Mouse (Mus musculus) CH12.LX (cell line): ENCODE results near the gene Ajuba. TPM values are rescaled to one million over a fixed set of nuclear protein-coding genes. Genes with fewer than 3 reads are reported as not detected.

Source experiments
- DNase-seq: peaks from one replicate; pipeline ENCODE4 v3.0.0-alpha.2; 2013; ENCODE audit errors: extremely low read depth
- H3K27ac ChIP-seq: 2 replicates; pipeline ENCODE4 v1.5.1; 2012; ENCODE audit warnings: low read depth, mild to moderate bottlenecking, control low read depth, moderate library complexity; ENCODE audit not compliant: insufficient read depth
- H3K27me3 ChIP-seq: replicated peaks from 2 replicates; pipeline ENCODE3; 2012; ENCODE audit warnings: inconsistent platforms
- H3K36me3 ChIP-seq, 2 experiments: replicated peaks in 1 of 2; 2 replicates each; pipeline versions ENCODE3 to v1.6.1; 2012; ENCODE audit warnings: inconsistent platforms in 1 of 2, low read length in 1 of 2, mild to moderate bottlenecking in 1 of 2, mixed read lengths in 1 of 2, moderate library complexity in 1 of 2; ENCODE audit not compliant: control insufficient read depth in 1 of 2, insufficient read depth in 1 of 2
- H3K4me1 ChIP-seq, 2 experiments: 2 replicates each; pipeline ENCODE4 v1.6.1; 2012; ENCODE audit warnings: inconsistent platforms in 1 of 2, moderate library complexity in 1 of 2; ENCODE audit not compliant: insufficient read depth in 2 of 2, control insufficient read depth in 1 of 2
- H3K4me2 ChIP-seq: 2 replicates; pipeline ENCODE4 v1.6.1; 2012; ENCODE audit warnings: low read depth, mild to moderate bottlenecking, control low read depth; ENCODE audit not compliant: poor library complexity, insufficient read depth, severe bottlenecking
- H3K4me3 ChIP-seq, 3 experiments: fragments of 150-350 bp in 1 of 3; sonication (generic) in 1 of 3; replicated peaks in 1 of 3; 2 replicates each; pipeline versions ENCODE3 to v1.5.1; 2011 to 2012; ENCODE audit warnings: low read depth in 2 of 3, low read length in 2 of 3, mild to moderate bottlenecking in 2 of 3, moderate library complexity in 2 of 3, control low read depth in 1 of 3, improper control_type of control experiment in 1 of 3, inconsistent platforms in 1 of 3, mixed read lengths in 1 of 3; ENCODE audit not compliant: poor library complexity in 1 of 3
- H3K79me2 ChIP-seq: replicated peaks from 2 replicates; pipeline ENCODE4 v1.6.1; 2012; ENCODE audit warnings: mild to moderate bottlenecking, moderate library complexity; ENCODE audit not compliant: control insufficient read depth, poor library complexity, insufficient read depth, severe bottlenecking; ENCODE audit errors: extremely low read depth
- H3K9ac ChIP-seq: 2 replicates; pipeline ENCODE4 v1.6.1; 2012; ENCODE audit warnings: low read depth, mild to moderate bottlenecking, control low read depth, moderate library complexity; ENCODE audit not compliant: insufficient read depth
- H3K9me3 ChIP-seq: replicated peaks from 2 replicates; pipeline ENCODE3; 2012; ENCODE audit warnings: low read length, inconsistent platforms, mixed read lengths
- CHD1 ChIP-seq: IDR thresholded peaks from 2 replicates; pipeline ENCODE4 v1.6.1; 2012; ENCODE audit warnings: low read depth, low read length, improper control_type of control experiment, inconsistent platforms
- E2F4 ChIP-seq: IDR thresholded peaks from 2 replicates; pipeline ENCODE4 v1.6.1; 2011; ENCODE audit warnings: low read depth, low read length, improper control_type of control experiment; ENCODE audit not compliant: insufficient replicate concordance
- ELF1 ChIP-seq: IDR thresholded peaks from 2 replicates; pipeline ENCODE4 v1.6.1; 2014; ENCODE audit warnings: low read depth, mild to moderate bottlenecking, inconsistent platforms, low read length, improper control_type of control experiment
- EP300 ChIP-seq: IDR thresholded peaks from 2 replicates; pipeline ENCODE4 v1.6.1; 2011; ENCODE audit warnings: low read length, improper control_type of control experiment
- GABPA ChIP-seq: IDR thresholded peaks from 2 replicates; pipeline ENCODE4 v1.6.1; 2012; ENCODE audit warnings: low read depth, low read length, improper control_type of control experiment, inconsistent platforms; ENCODE audit not compliant: insufficient replicate concordance
- HCFC1 ChIP-seq: IDR thresholded peaks from 2 replicates; pipeline ENCODE4 v1.6.1; 2012; ENCODE audit warnings: low read depth, mild to moderate bottlenecking, inconsistent platforms, low read length, improper control_type of control experiment
- JUN ChIP-seq: IDR thresholded peaks from 2 replicates; pipeline ENCODE4 v1.6.1; 2011; ENCODE audit warnings: low read depth, mild to moderate bottlenecking, low read length, improper control_type of control experiment, moderate library complexity; ENCODE audit not compliant: insufficient read depth
- JUND ChIP-seq: conservative IDR thresholded peaks from 2 replicates; pipeline ENCODE4 v1.6.1; 2011; ENCODE audit warnings: low read depth, low read length, improper control_type of control experiment
- MAFK ChIP-seq: IDR thresholded peaks from 2 replicates; pipeline ENCODE4 v1.6.1; 2011; ENCODE audit warnings: low read length, improper control_type of control experiment; ENCODE audit not compliant: insufficient replicate concordance
- MAX ChIP-seq: IDR thresholded peaks from 2 replicates; pipeline ENCODE4 v1.6.1; 2011; ENCODE audit warnings: low read length, improper control_type of control experiment
- MAZ ChIP-seq: IDR thresholded peaks from 2 replicates; pipeline ENCODE4 v1.6.1; 2012; ENCODE audit warnings: low read depth, mild to moderate bottlenecking, inconsistent platforms, low read length, improper control_type of control experiment, moderate library complexity
- MEF2A ChIP-seq: IDR thresholded peaks from 2 replicates; pipeline ENCODE4 v1.6.1; 2014; ENCODE audit warnings: low read depth, mild to moderate bottlenecking, inconsistent platforms, low read length, improper control_type of control experiment, borderline replicate concordance
- MYC ChIP-seq: IDR thresholded peaks from 2 replicates; pipeline ENCODE4 v1.6.1; 2011; ENCODE audit warnings: low read depth, mild to moderate bottlenecking, improper control_type of control experiment, low read length
- NELFE ChIP-seq: IDR thresholded peaks from 2 replicates; pipeline ENCODE4 v1.6.1; 2011; ENCODE audit warnings: low read depth, low read length, improper control_type of control experiment
- NRF1 ChIP-seq: IDR thresholded peaks from 2 replicates; pipeline ENCODE4 v1.6.1; 2014; ENCODE audit warnings: low read depth, mild to moderate bottlenecking, inconsistent platforms, low read length, improper control_type of control experiment, moderate library complexity
- POLR2AphosphoS2 ChIP-seq: IDR thresholded peaks from 2 replicates; pipeline ENCODE4 v1.6.1; 2011; ENCODE audit warnings: low read depth, low read length, improper control_type of control experiment
- RAD21 ChIP-seq: IDR thresholded peaks from 2 replicates; pipeline ENCODE4 v1.6.1; 2011; ENCODE audit warnings: low read depth, mild to moderate bottlenecking, low read length, improper control_type of control experiment, moderate library complexity
- RCOR1 ChIP-seq: conservative IDR thresholded peaks from 2 replicates; pipeline ENCODE4 v1.6.1; 2012; ENCODE audit warnings: low read depth, mild to moderate bottlenecking, inconsistent platforms, low read length, improper control_type of control experiment
- TCF12 ChIP-seq: IDR thresholded peaks from 2 replicates; pipeline ENCODE4 v1.6.1; 2014; ENCODE audit warnings: low read depth, mild to moderate bottlenecking, inconsistent platforms, low read length, improper control_type of control experiment
- USF1 ChIP-seq: IDR thresholded peaks from 2 replicates; pipeline ENCODE4 v1.6.1; 2014; ENCODE audit warnings: low read depth, mild to moderate bottlenecking, inconsistent platforms, low read length, improper control_type of control experiment
- USF2 ChIP-seq: conservative IDR thresholded peaks from 2 replicates; pipeline ENCODE4 v1.6.1; 2011; ENCODE audit warnings: low read depth, low read length, improper control_type of control experiment
- ZKSCAN1 ChIP-seq: IDR thresholded peaks from 2 replicates; pipeline ENCODE4 v1.6.1; 2012; ENCODE audit warnings: low read depth, inconsistent platforms, low read length, improper control_type of control experiment, borderline replicate concordance
- ZMIZ1 ChIP-seq: IDR thresholded peaks from 2 replicates; pipeline ENCODE4 v1.6.1; 2012; ENCODE audit warnings: low read depth, mild to moderate bottlenecking, inconsistent platforms, low read length, improper control_type of control experiment
- ZNF384 ChIP-seq: IDR thresholded peaks from 2 replicates; pipeline ENCODE4 v1.6.1; 2012; ENCODE audit warnings: low read depth, low read length, improper control_type of control experiment, inconsistent platforms
- dilution Hi-C: fragments of 300-500 bp; cut with MboI; formaldehyde crosslinking; loops from 2 replicates; pipeline ENCODE4 v1.14.3; 2020; ENCODE audit warnings: low sequenced_read_pairs; ENCODE audit not compliant: extremely low pct_unique_long_range_greater_than_20kb, extremely low pct_ligation_motif_present
- in situ Hi-C: fragments of 300-500 bp; cut with MboI; formaldehyde crosslinking; loops from 3 replicates; pipeline ENCODE4 v1.14.3; 2019; ENCODE audit warnings: low sequenced_read_pairs, low pct_ligation_motif_present, low pct_unique_long_range_greater_than_20kb, mixed read lengths
- polyA plus RNA-seq: library from polyadenylated mRNA; unstranded; fragments of >175 nt; gene quantifications from 2 replicates; pipeline ENCODE4 v1.2.1, GENCODE M21; 2012; ENCODE audit warnings: low read depth; ENCODE audit not compliant: insufficient read length
- total RNA-seq, 2 experiments: library from RNA; depleted of rRNA; stranded (reverse); fragments of 300-350 nt in 1 of 2; fragments of >200 nt in 1 of 2; gene quantifications; 2 replicates each; pipeline ENCODE4 v1.2.3; 2012 to 2014

Gene Ajuba
- total and polyA plus RNA-seq, 3 experiments, result 0.13 to 0.34 TPM; not detected in 1

DNA sequence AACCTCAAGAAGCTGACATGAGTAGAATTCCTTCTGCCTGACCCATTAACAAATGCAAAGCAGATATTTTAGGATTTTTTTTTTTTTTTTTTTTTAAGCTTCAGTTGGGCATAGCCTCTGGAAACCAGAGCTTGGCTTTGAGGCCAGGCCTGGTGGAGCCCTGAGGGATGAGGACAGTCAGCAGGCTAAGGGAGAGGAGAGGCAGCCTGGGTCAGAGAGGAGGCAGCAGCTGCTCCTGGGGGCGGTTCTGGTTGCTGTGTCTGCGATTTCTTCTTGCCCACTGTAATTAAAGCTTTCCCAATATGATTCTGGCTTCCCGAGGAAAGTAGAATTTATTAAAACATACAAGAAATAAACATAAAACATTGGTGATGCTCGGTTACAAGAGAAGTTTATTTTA lies 31.9 kb upstream of the Ajuba start:
- no peak for DNase-seq
- Histone ChIP-seq H3K4me1 (peaks cover 2 to 12% of the 10 kb centered on the region in 2 experiments; a peak in 3 of 4 replicates), H3K36me3 (peaks cover 21 to 35% of the 10 kb centered on the region in 2 experiments)
- in situ Hi-C loops, result no loop called here
- no peak for TF ChIP-seq MAFK
- no peak for TF ChIP-seq CHD1
- TF ChIP-seq ZNF384, result no peak
- TF ChIP-seq, all 38 proteins: peak for 0
- dilution Hi-C loops, result no loop called here
- no peak overlapping the region for H3K9ac ChIP-seq
- no peak overlapping the region for H3K4me2 ChIP-seq
- H3K79me2 ChIP-seq, result no peaks in the 10 kb centered on the region
- no peaks in the 10 kb centered on the region for H3K9me3 ChIP-seq
- H3K27me3 ChIP-seq, result no peaks in the 10 kb centered on the region
- no peak overlapping the region for H3K4me3 ChIP-seq
- H3K27ac ChIP-seq, result no peak overlapping the region

DNA sequence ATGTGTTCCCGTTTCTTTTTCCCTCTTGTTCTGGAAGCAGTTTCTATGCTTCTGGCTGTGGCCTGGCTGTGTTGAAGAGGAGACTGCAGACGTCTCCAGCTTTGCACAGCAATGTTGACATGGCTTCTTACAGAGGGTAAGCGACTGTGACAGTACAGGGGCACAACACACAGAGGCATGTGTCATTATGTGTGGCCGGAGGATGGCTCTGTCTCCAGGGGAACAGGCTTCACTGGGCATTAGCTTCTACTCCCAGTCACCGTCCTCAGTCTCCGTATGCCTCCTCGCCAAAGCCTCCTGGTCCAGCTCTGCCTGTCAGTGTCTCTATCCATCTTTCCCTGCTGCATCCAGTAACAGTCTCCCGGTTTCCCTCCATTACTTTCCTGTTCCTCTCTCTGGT lies 29.9 kb upstream of the Ajuba start:
- dilution Hi-C loops (no loop called here), in situ Hi-C loops (no loop called here)
- no peaks in the 10 kb centered on the region for H3K27me3 ChIP-seq
- no peaks in the 10 kb centered on the region for H3K9me3 ChIP-seq
- H3K4me2 ChIP-seq, result no peak overlapping the region
- peaks cover 5 to 20% of the 10 kb centered on the region in 2 experiments for H3K36me3 ChIP-seq
- H3K79me2 ChIP-seq, result no peaks in the 10 kb centered on the region
- no peak for DNase-seq
- H3K9ac ChIP-seq, result no peak overlapping the region
- H3K27ac ChIP-seq, result no peak overlapping the region
- no peak for TF ChIP-seq ZMIZ1
- no peak for TF ChIP-seq ZNF384
- no peak for TF ChIP-seq JUND
- no peak for TF ChIP-seq MAX
- TF ChIP-seq USF1, result no peak
- no peak for TF ChIP-seq HCFC1
- TF ChIP-seq EP300, result no peak
- TF ChIP-seq MYC, result no peak
- no peak for TF ChIP-seq NRF1
- TF ChIP-seq RCOR1, result no peak
- no peak overlapping the region for H3K4me3 ChIP-seq
- H3K4me1 ChIP-seq, result peaks cover 3 to 14% of the 10 kb centered on the region in 2 experiments; a peak in 3 of 4 replicates

DNA sequence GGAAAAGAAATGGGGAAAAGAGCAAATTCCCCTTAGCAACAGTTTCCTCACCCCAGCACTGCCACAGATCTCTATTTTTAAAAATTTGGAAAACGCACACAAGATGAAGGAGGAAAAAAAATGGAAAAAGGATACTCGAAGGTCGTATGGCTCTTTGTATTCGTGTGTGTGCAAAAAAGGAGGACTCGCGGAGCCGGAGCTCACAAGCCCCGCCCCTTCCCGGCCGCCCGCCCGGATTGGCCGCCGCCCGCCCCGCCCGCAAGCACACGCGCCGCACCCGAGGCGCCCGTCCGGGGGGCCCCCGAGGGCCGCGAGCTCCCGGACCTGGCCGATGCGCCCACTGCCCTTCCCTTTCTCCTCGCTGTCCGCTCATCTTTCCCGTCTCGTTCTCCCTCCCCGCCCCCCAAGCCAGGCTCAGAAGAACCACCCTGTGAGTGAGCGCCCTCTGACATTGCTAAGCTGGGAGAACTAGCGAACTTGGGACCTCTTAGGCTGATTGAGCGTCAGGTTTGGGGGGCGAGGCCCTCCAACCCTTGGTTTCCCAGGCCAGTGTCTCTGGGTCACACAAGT lies 28.5 kb upstream of the Ajuba start, which contains the start of gene 4931414P19Rik:
TSS of gene 4931414P19Rik (minus strand) at position 242 of the 570 bp plus-strand sequence.
- in situ Hi-C loops, result no loop called here
- dilution Hi-C loops, result no loop called here
- TF ChIP-seq ZKSCAN1 (no peak), GABPA (no peak), NRF1 (peak; percentile 30; the same call in 1 of the 2 replicates), MYC (peak; percentile 24; the same call in 1 of the 2 replicates), POLR2AphosphoS2 (no peak; the same call in 1 of the 2 replicates), JUN (no peak), ELF1 (no peak), MAZ (no peak), E2F4 (no peak), MAX (no peak; the same call in 1 of the 2 replicates), RAD21 (no peak), CHD1 (0 out of 2 replicates have a peak, but pooled peaks have one; percentile 51), EP300 (no peak), MEF2A (no peak), NELFE (peak; percentile 68; the same call in 1 of the 2 replicates), TCF12 (peak; percentile 42; the same call in 1 of the 2 replicates), USF2 (no peak)

More for the DNA sequence above, 28.5 kb upstream of the Ajuba start, which contains the start of gene 4931414P19Rik:
- Histone ChIP-seq H3K36me3 (peaks cover 0 to 8% of the 10 kb centered on the region in 2 experiments), H3K79me2 (no peaks in the 10 kb centered on the region), H3K4me1 (peaks cover 3 to 16% of the 10 kb centered on the region in 2 experiments; a peak in 3 of 4 replicates), H3K4me2 (peak within 1 kb of the TSS; percentile 55), H3K4me3 (peak within 1 kb of the TSS; percentile 52 to 66 (median 56)), H3K27me3 (no peaks in the 10 kb centered on the region), H3K9ac (peak within 1 kb of the TSS; percentile 56), H3K9me3 (no peaks in the 10 kb centered on the region), H3K27ac (no peak within 1 kb of the TSS)
- peak; percentile 66 for DNase-seq
